Mouse (Mus musculus): ENCODE data around the gene Tead3. TPM values are rescaled to one million over a fixed set of nuclear protein-coding genes. Genes with fewer than 3 reads are reported as not detected.
"Not testable (repeated sequence)": the region's sequence is repeated elsewhere in the genome, so short reads cannot be mapped to it uniquely, and the experiment has no call there.

Gene Tead3
- polyA plus RNA-seq, 1 experiment from 2014 or later = 1.4 TPM

DNA sequence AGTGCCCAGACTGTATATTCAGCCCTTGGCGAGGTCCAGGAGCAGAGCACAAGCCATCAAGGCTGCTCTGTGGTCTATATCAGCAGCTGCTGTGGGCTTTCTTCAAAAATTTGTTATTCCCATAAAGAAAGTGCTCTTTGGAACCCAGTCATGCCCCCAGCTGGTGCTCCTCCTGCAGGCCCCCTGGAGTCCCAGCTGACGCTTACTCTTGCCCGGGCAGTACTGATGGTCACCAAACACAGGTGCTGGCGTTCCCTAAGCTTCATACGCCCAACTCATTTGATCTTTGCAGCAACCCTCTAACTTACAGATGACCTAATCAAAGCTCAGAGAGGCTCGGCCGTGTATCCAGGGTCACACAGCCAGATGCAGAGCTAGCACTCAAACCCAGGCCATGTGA is 13.1 kb downstream of the Tead3 start:
- Histone ChIP-seq H3K4me2 (ENCODE audit: low read length) (no peak overlapping the region), H3K27ac (ENCODE audit: low read length) (no peak overlapping the region), H3K4me1 (ENCODE audit: control insufficient read depth, insufficient read depth, low read length) (0 out of 2 replicates have a peak, but pooled peaks cover 3% of the 10 kb centered on the region), H3K9me3 (replicated peaks; ENCODE audit: control insufficient read depth, low read length, poor library complexity, severe bottlenecking) (no peaks in the 10 kb centered on the region), H3K9ac (ENCODE audit: low read depth, low read length) (no peak overlapping the region), H3K36me3 (ENCODE audit: control insufficient read depth, insufficient read depth, low read length) (no peaks in the 10 kb centered on the region), H3K4me3 (ENCODE audit: low read depth, low read length) (no peak overlapping the region), H3K27me3 (ENCODE audit: control insufficient read depth, insufficient read depth, low read depth, low read length) (no peaks in the 10 kb centered on the region)
- 91% methylated on average over 7 of the region's 7 CpGs for WGBS
- ATAC-seq = no peak

DNA sequence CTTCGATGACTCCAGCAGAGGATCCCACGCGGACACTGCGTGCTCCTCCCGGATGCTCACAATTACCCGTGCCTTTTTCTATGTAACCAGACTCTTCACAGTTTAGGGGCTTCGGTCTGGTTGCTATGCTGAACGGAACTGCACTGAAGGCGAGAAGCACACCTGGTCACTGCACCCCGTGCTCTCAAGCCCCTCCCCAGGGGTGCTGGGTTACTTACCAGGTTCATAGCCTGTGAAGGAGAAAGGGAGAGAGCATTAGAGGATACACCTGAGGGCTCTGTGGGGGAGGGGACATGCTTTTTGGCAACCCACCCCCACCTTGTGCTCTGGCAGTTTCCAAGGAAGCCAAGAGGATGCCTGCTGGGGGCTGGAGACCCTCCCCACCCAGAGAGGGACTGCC is 15.3 kb downstream of the Tead3 start:
- Histone ChIP-seq H3K27ac (ENCODE audit: low read length) (no peak overlapping the region), H3K4me2 (ENCODE audit: low read length) (no peak overlapping the region), H3K9ac (ENCODE audit: low read depth, low read length) (no peak overlapping the region), H3K4me3 (ENCODE audit: low read depth, low read length) (no peak overlapping the region), H3K36me3 (ENCODE audit: control insufficient read depth, insufficient read depth, low read length) (no peaks in the 10 kb centered on the region; the same call in 1 of the 2 replicates), H3K4me1 (ENCODE audit: control insufficient read depth, insufficient read depth, low read length) (0 out of 2 replicates have a peak, but pooled peaks cover 3% of the 10 kb centered on the region), H3K9me3 (replicated peaks; ENCODE audit: control insufficient read depth, low read length, poor library complexity, severe bottlenecking) (no peaks in the 10 kb centered on the region), H3K27me3 (ENCODE audit: control insufficient read depth, insufficient read depth, low read depth, low read length) (no peaks in the 10 kb centered on the region)
- no peak for ATAC-seq
- WGBS = 71% methylated on average over 10 of the region's 10 CpGs

- Histone ChIP-seq H3K4me2 (ENCODE audit: low read length) (peak overlapping the region; percentile 39), H3K36me3 (ENCODE audit: control insufficient read depth, insufficient read depth, low read length) (no peaks in the 10 kb centered on the region; the same call in none of the 2 replicates), H3K27ac (ENCODE audit: low read length) (no peak overlapping the region), H3K4me1 (ENCODE audit: control insufficient read depth, insufficient read depth, low read length) (peaks cover 13% of the 10 kb centered on the region), H3K27me3 (ENCODE audit: control insufficient read depth, insufficient read depth, low read depth, low read length) (no peaks in the 10 kb centered on the region), H3K9me3 (replicated peaks; ENCODE audit: control insufficient read depth, low read length, poor library complexity, severe bottlenecking) (no peaks in the 10 kb centered on the region), H3K4me3 (ENCODE audit: low read depth, low read length) (no peak overlapping the region; the same call in 1 of the 2 replicates), H3K9ac (ENCODE audit: low read depth, low read length) (no peak overlapping the region)
- 62% methylated on average over 31 of the region's 31 CpGs for WGBS
- no peak for ATAC-seq
Measured at GRCm38 (mm10) chr17:28332915-28333546, 17.6 kb downstream of the Tead3 start.

DNA sequence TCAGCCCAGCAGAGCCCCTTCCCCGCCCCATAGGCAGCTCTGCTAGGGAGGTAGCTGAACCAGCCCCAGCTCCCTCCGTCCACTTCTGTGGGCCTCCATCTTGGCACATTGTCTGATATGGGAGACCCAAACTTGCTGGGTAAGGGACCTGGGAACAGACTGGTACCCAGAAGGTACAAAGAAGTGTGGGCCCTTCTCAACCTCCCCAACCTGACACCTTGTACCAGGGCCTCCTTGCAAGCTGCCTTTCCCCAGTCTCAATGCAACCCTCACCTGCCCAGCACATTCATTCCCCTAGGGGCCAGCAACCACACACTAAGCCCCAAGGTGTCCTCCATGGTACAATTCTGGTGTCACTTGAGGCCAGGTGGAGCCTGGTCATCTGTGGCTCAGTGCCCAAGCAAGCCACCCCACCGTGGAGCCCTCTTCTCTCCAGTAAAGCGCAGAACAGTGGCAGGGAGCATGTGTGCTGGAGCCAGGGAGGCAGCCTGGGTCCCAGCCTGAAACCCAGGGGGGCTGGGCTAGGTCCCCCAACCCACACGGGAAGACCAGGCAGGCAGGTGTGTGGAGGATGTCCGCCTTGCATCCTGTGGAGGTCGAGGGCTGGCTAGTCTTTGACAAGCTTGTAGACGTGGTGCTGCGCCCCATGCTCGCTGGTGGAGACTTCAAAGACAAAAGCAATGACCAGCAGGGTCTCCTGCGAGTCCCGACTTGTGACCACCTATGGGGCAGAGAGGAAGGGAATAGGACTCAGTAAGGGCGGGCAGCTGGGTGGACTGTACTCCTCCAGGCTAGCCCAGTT is 18.3 kb downstream of the Tead3 start:
- no peaks in the 10 kb centered on the region for H3K9me3 ChIP-seq (replicated peaks; ENCODE audit: control insufficient read depth, low read length, poor library complexity, severe bottlenecking)
- WGBS = 54% methylated on average over 13 of the region's 13 CpGs
- H3K9ac ChIP-seq (ENCODE audit: low read depth, low read length) = no peak overlapping the region
- H3K4me2 ChIP-seq (ENCODE audit: low read length) = no peak overlapping the region
- no peaks in the 10 kb centered on the region; the same call in none of the 2 replicates for H3K36me3 ChIP-seq (ENCODE audit: control insufficient read depth, insufficient read depth, low read length)
- no peak overlapping the region for H3K27ac ChIP-seq (ENCODE audit: low read length)
- H3K4me1 ChIP-seq (ENCODE audit: control insufficient read depth, insufficient read depth, low read length) = peaks cover 18% of the 10 kb centered on the region
- H3K27me3 ChIP-seq (ENCODE audit: control insufficient read depth, insufficient read depth, low read depth, low read length) = no peaks in the 10 kb centered on the region
- ATAC-seq = no peak
- H3K4me3 ChIP-seq (ENCODE audit: low read depth, low read length) = no peak overlapping the region

DNA sequence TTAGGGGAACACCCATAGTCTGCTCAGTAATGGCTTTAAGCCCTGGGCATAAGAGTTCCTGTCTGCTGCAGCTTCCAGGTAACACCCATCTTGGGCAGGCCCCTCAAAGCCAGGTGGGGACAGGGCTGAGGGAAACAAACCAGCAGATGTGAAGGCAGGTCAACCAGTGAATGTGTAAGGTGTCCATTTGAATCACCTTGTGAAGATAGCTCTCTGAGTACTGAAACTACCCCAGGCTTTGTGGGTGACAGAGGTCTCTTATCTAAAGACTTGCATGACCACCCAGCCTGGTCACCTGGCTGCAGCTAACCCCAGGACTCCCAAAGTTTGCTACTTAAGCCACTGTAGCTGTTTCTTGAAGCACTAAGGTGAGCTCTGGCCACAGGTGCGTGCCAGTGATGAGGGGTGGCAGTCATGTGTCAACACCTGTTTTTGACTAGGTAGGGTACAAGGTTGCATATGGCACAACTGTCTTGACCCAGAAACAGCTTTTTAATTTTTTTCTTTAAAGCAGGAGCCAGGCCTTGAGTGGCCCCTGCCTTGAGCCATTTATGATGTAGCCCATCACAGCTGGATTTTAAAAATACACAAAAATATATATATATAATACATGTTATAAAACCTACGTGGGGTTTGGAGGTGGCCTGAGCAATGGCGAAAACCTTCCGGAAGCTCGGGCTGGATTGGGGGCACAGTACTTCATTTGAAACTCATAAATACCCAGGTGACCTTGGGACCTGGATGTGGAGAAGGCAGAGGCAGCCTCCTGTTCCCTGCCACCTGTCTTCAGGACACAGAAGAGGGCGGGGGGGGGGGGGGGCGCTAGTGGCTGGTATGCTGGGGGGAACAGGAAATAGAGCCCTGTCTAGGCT is 19.1 kb downstream of the Tead3 start:
- H3K36me3 ChIP-seq (ENCODE audit: control insufficient read depth, insufficient read depth, low read length) = no peaks in the 10 kb centered on the region; the same call in none of the 2 replicates
- peaks cover 18% of the 10 kb centered on the region for H3K4me1 ChIP-seq (ENCODE audit: control insufficient read depth, insufficient read depth, low read length)
- no peak overlapping the region for H3K4me2 ChIP-seq (ENCODE audit: low read length)
- ATAC-seq = no peak
- no peak overlapping the region for H3K9ac ChIP-seq (ENCODE audit: low read depth, low read length)
- H3K9me3 ChIP-seq (replicated peaks; ENCODE audit: control insufficient read depth, low read length, poor library complexity, severe bottlenecking) = no peaks in the 10 kb centered on the region
- 62% methylated on average over 5 of the region's 7 CpGs for WGBS
- no peaks in the 10 kb centered on the region for H3K27me3 ChIP-seq (ENCODE audit: control insufficient read depth, insufficient read depth, low read depth, low read length)
- no peak overlapping the region for H3K4me3 ChIP-seq (ENCODE audit: low read depth, low read length)
- H3K27ac ChIP-seq (ENCODE audit: low read length) = no peak overlapping the region

DNA sequence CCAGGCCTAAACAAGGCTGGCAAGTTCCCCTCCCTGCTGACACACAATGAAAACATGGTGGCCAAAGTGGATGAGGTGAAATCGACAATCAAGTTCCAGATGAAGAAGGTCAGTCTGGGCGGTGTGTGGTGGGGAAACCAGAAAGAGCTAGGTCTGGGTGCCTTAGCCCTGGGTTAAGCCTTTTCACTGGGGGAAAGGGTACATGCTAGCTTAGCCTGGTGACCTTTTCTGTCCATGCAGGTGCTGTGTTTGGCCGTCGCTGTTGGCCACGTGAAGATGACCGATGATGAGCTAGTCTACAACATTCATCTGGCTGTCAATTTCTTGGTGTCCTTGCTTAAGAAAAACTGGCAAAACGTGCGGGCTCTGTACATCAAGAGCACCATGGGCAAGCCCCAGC is 20.0 kb downstream of the Tead3 start:
- H3K9me3 ChIP-seq (replicated peaks; ENCODE audit: control insufficient read depth, low read length, poor library complexity, severe bottlenecking); H3K27ac ChIP-seq (ENCODE audit: low read length); H3K27me3 ChIP-seq (ENCODE audit: control insufficient read depth, insufficient read depth, low read depth, low read length); H3K36me3 ChIP-seq (ENCODE audit: control insufficient read depth, insufficient read depth, low read length); H3K9ac ChIP-seq (ENCODE audit: low read depth, low read length); H3K4me2 ChIP-seq (ENCODE audit: low read length); H3K4me3 ChIP-seq (ENCODE audit: low read depth, low read length); ATAC-seq: not testable (repeated sequence)
- peaks cover 18% of the 10 kb centered on the region for H3K4me1 ChIP-seq (ENCODE audit: control insufficient read depth, insufficient read depth, low read length)
- WGBS = 72% methylated on average over 6 of the region's 8 CpGs

- Histone ChIP-seq H3K4me3 (ENCODE audit: low read depth, low read length) (peak overlapping the region; percentile 66; the same call in 1 of the 2 replicates), H3K4me1 (ENCODE audit: control insufficient read depth, insufficient read depth, low read length) (peaks cover 18% of the 10 kb centered on the region), H3K9ac (ENCODE audit: low read depth, low read length) (peak overlapping the region; percentile 95; the same call in 1 of the 2 replicates), H3K27ac (ENCODE audit: low read length) (no peak overlapping the region), H3K4me2 (ENCODE audit: low read length) (peak overlapping the region; percentile 81), H3K9me3 (replicated peaks; ENCODE audit: control insufficient read depth, low read length, poor library complexity, severe bottlenecking) (no peaks in the 10 kb centered on the region), H3K36me3 (ENCODE audit: control insufficient read depth, insufficient read depth, low read length) (peaks cover 2% of the 10 kb centered on the region), H3K27me3 (ENCODE audit: control insufficient read depth, insufficient read depth, low read depth, low read length) (no peaks in the 10 kb centered on the region)
- 43% methylated on average over 2 of the region's 2 CpGs for WGBS
- no peak for ATAC-seq
Measured at GRCm38 (mm10) chr17:28330232-28330546, 20.4 kb downstream of the Tead3 start.

- ATAC-seq = no peak
- 10% methylated on average over 4 of the region's 4 CpGs for WGBS
- Histone ChIP-seq H3K4me2 (ENCODE audit: low read length) (peak overlapping the region; percentile 81), H3K9me3 (replicated peaks; ENCODE audit: control insufficient read depth, low read length, poor library complexity, severe bottlenecking) (no peaks in the 10 kb centered on the region), H3K4me3 (ENCODE audit: low read depth, low read length) (peak overlapping the region; percentile 66), H3K27me3 (ENCODE audit: control insufficient read depth, insufficient read depth, low read depth, low read length) (no peaks in the 10 kb centered on the region), H3K27ac (ENCODE audit: low read length) (no peak overlapping the region), H3K36me3 (ENCODE audit: control insufficient read depth, insufficient read depth, low read length) (peaks cover 2% of the 10 kb centered on the region), H3K9ac (ENCODE audit: low read depth, low read length) (peak overlapping the region; percentile 95), H3K4me1 (ENCODE audit: control insufficient read depth, insufficient read depth, low read length) (peaks cover 18% of the 10 kb centered on the region)
Measured at GRCm38 (mm10) chr17:28329503-28330231, 20.9 kb downstream of the Tead3 start.

Measured in midbrain, embryonic 16.5 days (tissue).